Mouse (Mus musculus) midbrain, postnatal 0 days (tissue): ENCODE measurements at regions not wholly inside any gene's neighbourhood (a gene's known extent, or its start where the extent isn't known, plus 50 kb on each side); places are given as distances from the start of the nearest gene placed in this dataset.

Experiments
- ATAC-seq: fragments of 200-750 bp; cut with Nextera tagmentation; 2 replicates; pipeline ENCODE4 v1.8.0; 2017; ENCODE audit warnings: moderate number of reproducible peaks, mild to moderate bottlenecking, moderate TSS enrichment, moderate library complexity; ENCODE audit not compliant: low FRiP score
- DNase-seq: peaks from one replicate; pipeline ENCODE4 v3.0.0-alpha.2; 2015; ENCODE audit warnings: low spot score
- H3K27ac ChIP-seq: fragments of 300-500 bp; sonication (generic); 2 replicates; pipeline ENCODE4 v1.5.1; 2014; ENCODE audit warnings: low read depth, mild to moderate bottlenecking, low read length, mixed read lengths
- H3K27me3 ChIP-seq: fragments of 300-500 bp; sonication (generic); 2 replicates; pipeline ENCODE4 v1.6.1; 2014; ENCODE audit warnings: low read length, control low read depth, mixed read lengths; ENCODE audit not compliant: insufficient read depth
- H3K36me3 ChIP-seq: fragments of 300-500 bp; sonication (generic); 2 replicates; pipeline ENCODE4 v1.6.1; 2014; ENCODE audit warnings: low read length, control low read depth, mixed read lengths; ENCODE audit not compliant: insufficient read depth
- H3K4me1 ChIP-seq: fragments of 300-500 bp; sonication (generic); 2 replicates; pipeline ENCODE4 v1.6.1; 2014; ENCODE audit warnings: mild to moderate bottlenecking, control low read depth, antibody characterized with exemption, low read length, mixed read lengths; ENCODE audit not compliant: insufficient read depth
- H3K4me2 ChIP-seq: fragments of 300-500 bp; sonication (generic); 2 replicates; pipeline ENCODE4 v1.6.1; 2014; ENCODE audit warnings: low read depth, mild to moderate bottlenecking, low read length, mixed read lengths; ENCODE audit not compliant: poor library complexity, severe bottlenecking
- H3K4me3 ChIP-seq: fragments of 300-500 bp; sonication (generic); 2 replicates; pipeline ENCODE4 v1.5.1; 2014; ENCODE audit warnings: low read depth, mild to moderate bottlenecking, low read length, moderate library complexity
- H3K9ac ChIP-seq: fragments of 300-500 bp; sonication (generic); replicated peaks from 2 replicates; pipeline ENCODE4 v1.6.1; 2014; ENCODE audit warnings: mild to moderate bottlenecking, low read length, moderate library complexity, mixed read lengths; ENCODE audit not compliant: poor library complexity, severe bottlenecking
- H3K9me3 ChIP-seq: fragments of 300-500 bp; sonication (generic); 2 replicates; pipeline ENCODE4 v1.6.1; 2016; ENCODE audit warnings: low read length, control low read depth
- CTCF ChIP-seq: IDR thresholded peaks from 2 replicates; pipeline ENCODE4 v1.5.1; 2016; ENCODE audit warnings: antibody characterized with exemption, mild to moderate bottlenecking
- WGBS: fragments of 180-500 bp; shearing (Covaris S2); extraction: QIAGEN DNeasy Blood & Tissue Kit; methylation state at CpG from one replicate; pipeline ENCODE4 v1.1.7; 2014; 5-methylcytosine and 5-hydroxymethylcytosine counted together

DNA sequence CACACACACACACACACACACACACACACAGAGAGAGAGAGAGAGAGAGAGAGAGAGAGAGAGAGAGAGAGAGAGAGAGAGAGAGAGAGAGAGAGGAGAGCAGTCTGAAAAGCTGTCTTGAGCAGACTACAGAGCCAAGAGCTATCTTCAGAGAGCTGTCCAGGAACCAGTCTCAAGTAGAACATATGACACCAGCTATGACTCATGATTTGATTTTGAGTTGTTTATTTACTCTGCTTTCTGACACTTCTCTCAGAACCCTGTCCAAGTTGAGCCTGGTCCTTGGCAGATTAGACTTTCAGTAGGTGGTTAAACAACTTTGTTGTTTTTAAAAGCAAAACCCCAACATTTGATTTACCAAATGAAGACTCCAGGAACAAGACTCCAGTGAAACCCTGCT is 420.8 kb upstream of the Lcorl start:
- H3K9ac ChIP-seq, result no peak overlapping the region
- DNase-seq (no peak), ATAC-seq (no peak)
- H3K4me2 ChIP-seq, result no peak overlapping the region
- H3K27ac ChIP-seq, result no peak overlapping the region
- no peak for TF ChIP-seq CTCF
- no peaks in the 10 kb centered on the region for H3K9me3 ChIP-seq
- H3K4me3 ChIP-seq, result no peak overlapping the region
- no peaks in the 10 kb centered on the region for H3K4me1 ChIP-seq
- H3K36me3 ChIP-seq, result no peaks in the 10 kb centered on the region
- no peaks in the 10 kb centered on the region for H3K27me3 ChIP-seq

DNA sequence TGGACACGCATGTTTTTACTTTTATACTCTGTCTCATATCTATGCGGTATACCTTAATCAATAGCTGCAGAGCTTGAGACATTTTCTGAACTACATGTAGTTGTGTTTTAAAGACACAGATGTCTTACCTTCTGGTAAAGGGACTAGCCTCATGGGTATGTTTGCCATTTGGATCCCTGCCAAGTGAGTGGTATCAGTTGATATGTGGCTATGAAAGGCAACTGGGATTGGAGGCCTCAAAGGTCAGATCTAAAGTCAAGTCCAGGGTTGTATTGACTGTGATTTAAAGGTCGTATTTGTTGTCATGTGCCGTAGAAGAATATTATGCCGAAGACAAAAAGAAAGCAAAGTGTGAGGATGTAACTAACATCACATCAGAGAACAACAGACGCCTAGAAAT is 399.3 kb upstream of the Lcorl start:
- Histone ChIP-seq H3K4me2 (no peak overlapping the region), H3K4me1 (no peaks in the 10 kb centered on the region), H3K9ac (no peak overlapping the region), H3K27me3 (no peaks in the 10 kb centered on the region), H3K36me3 (no peaks in the 10 kb centered on the region), H3K9me3 (no peaks in the 10 kb centered on the region), H3K4me3 (no peak overlapping the region), H3K27ac (no peak overlapping the region)
- DNase-seq (no peak), ATAC-seq (no peak)
- no peak for TF ChIP-seq CTCF
- WGBS, result 88% methylated on average over 6 of the region's 6 CpGs

GRCm38 (mm10) chr5:46253940-46254339 is 396.5 kb upstream of the Lcorl start:
- DNase-seq, result no peak
- ATAC-seq, result peak; percentile 56; the same call in 1 of the 2 replicates
- TF ChIP-seq CTCF, result no peak
- Histone ChIP-seq H3K36me3 (no peaks in the 10 kb centered on the region), H3K4me3 (no peak overlapping the region), H3K9ac (no peak overlapping the region), H3K27ac (no peak overlapping the region), H3K9me3 (no peaks in the 10 kb centered on the region), H3K4me2 (no peak overlapping the region), H3K27me3 (no peaks in the 10 kb centered on the region), H3K4me1 (no peaks in the 10 kb centered on the region)

DNA sequence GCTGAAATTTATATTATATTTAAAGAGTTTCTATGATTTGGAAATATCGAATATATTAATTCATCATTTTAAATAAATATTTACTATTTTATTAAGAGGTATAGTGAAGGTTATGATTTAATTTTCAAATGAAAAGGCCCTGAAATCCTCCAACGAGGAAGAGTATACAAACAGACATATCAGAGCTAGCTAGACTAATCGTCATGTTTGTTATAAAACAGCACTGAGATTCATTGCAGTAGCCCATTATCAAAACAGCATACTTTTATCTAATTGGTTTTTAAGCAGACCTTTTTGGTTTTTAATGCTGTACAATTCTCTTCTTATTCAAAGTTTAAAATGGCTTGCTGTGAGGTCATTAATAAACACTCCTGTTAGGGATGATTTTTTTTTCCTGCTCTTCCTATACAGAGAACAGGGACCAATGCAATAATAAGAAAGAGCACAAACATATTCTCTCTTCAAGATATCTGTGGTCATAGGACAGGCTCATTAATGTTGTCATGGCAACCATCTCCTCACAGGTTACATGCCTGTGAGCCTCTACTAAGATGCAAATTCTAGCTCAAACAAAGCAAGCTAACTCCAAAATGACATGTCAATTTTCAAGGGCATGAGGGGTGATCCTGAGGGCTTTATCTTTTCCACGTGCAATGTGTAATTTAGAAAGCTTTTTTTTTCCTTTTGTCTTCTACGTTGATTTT is 378.1 kb upstream of the Lcorl start:
- Histone ChIP-seq H3K4me2 (no peak overlapping the region), H3K4me1 (no peaks in the 10 kb centered on the region), H3K4me3 (no peak overlapping the region), H3K9ac (no peak overlapping the region), H3K9me3 (no peaks in the 10 kb centered on the region), H3K27ac (peak overlapping the region; percentile 55), H3K36me3 (no peaks in the 10 kb centered on the region), H3K27me3 (no peaks in the 10 kb centered on the region)
- peak; percentile 74 for DNase-seq
- ATAC-seq, result peak; percentile 86
- no peak for TF ChIP-seq CTCF
- 46% methylated on average over 5 of the region's 5 CpGs for WGBS

DNA sequence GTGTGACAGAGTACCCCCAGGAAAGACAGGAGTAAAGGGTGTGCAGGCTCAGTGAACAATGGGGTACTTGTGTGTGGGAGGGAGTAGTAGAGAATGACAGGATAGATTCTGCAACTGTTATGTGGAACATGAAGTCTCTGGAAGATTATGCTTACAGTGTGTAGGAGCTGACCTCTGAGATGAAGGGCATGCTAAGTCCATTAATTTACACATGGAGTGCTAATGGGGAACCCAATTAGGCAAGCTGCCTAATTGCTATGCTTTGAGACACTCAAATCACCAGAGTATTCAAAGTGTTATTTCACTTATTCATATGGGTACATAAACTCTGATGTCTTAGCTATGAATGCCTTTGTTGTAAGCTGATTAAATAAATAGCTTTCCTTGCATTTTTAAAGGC is 375.4 kb upstream of the Lcorl start:
- Histone ChIP-seq H3K9ac (no peak overlapping the region), H3K27me3 (no peaks in the 10 kb centered on the region), H3K4me1 (no peaks in the 10 kb centered on the region), H3K36me3 (no peaks in the 10 kb centered on the region), H3K4me2 (no peak overlapping the region), H3K27ac (no peak overlapping the region), H3K9me3 (no peaks in the 10 kb centered on the region), H3K4me3 (no peak overlapping the region)
- ATAC-seq (no peak), DNase-seq (no peak)
- TF ChIP-seq CTCF, result no peak

DNA sequence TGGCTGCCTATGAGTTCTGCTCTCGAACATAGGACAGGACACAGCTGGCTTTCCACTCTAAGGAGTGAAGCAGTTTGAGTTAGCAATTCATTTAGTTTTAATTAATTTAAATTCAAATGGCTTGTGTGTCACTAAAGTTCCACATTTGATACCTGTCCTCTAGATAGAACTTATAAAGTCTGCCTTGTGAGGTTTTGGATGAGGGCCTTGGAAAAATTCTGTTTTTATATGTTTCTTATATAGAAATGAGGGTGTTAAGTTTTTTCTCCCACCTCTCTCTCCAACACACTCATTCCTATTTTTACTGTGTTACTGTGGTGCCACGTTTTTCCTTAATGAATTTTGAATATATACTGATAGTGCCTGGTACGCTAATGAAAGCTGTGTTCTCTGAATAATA is 371.3 kb upstream of the Lcorl start:
- no peak for TF ChIP-seq CTCF
- no peak for ATAC-seq
- no peak overlapping the region for H3K4me2 ChIP-seq
- H3K9ac ChIP-seq, result no peak overlapping the region
- no peaks in the 10 kb centered on the region for H3K36me3 ChIP-seq
- no peaks in the 10 kb centered on the region for H3K4me1 ChIP-seq
- H3K9me3 ChIP-seq, result no peaks in the 10 kb centered on the region
- DNase-seq, result no peak
- WGBS, result 69% methylated on average over 3 of the region's 3 CpGs
- no peak overlapping the region for H3K27ac ChIP-seq
- no peaks in the 10 kb centered on the region for H3K27me3 ChIP-seq
- no peak overlapping the region for H3K4me3 ChIP-seq
